Mouse (Mus musculus) lung, postnatal 0 days (tissue): ENCODE results near the gene Blvrb.

Experiments used
- CTCF ChIP-seq: IDR thresholded peaks from 2 replicates; pipeline ENCODE4 v1.5.1; 2016; ENCODE audit warnings: antibody characterized with exemption, mild to moderate bottlenecking
- EP300 ChIP-seq: IDR thresholded peaks from 2 replicates; pipeline ENCODE4 v1.6.1; 2016; ENCODE audit warnings: antibody characterized with exemption, mild to moderate bottlenecking, control low read depth

DNA sequence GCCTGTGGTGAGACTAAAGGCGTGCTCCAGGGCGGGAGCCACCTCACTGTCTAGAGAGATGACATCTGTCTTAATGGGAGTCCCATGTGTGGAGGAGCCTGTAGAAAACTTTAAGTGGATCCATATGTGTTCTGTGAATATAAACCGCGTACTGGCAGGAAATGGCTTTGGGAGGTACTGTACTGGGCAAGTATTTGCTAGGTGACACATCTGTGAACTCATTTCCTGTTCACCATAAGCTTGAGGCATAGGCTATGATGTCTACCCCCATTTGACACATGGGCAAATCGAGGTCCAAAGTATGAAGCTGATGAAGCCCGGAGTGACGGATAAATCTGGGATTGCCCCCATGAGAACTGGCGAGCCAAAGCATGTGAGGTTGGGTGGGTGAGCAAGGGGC is 40.0 kb upstream of the Blvrb start:
- TF ChIP-seq CTCF, result no peak
- TF ChIP-seq EP300, result no peak
